Mouse (Mus musculus) gastrocnemius, postnatal 25 days (tissue): ENCODE measurements around the gene Rasgrf2. TPM values are rescaled to one million over a fixed set of nuclear protein-coding genes. Genes with fewer than 3 reads are reported as not detected.

Experiments
- DNase-seq: peaks from one replicate; pipeline ENCODE4 v3.0.0; 2022
- total RNA-seq, 2 experiments: library from RNA; stranded (reverse); gene quantifications; 1 replicate in 1 of 2; 2 replicates in 1 of 2; pipeline ENCODE4 v1.2.3; 2021

The Rasgrf2 gene
- total RNA-seq, 2 experiments from 2014 or later, result 3.3 to 4.8 TPM

GRCm38 (mm10) chr13:91881837-91882480 is 249.5 kb downstream of the Rasgrf2 start:
- DNase-seq, result no peak

GRCm38 (mm10) chr13:91880256-91880655 is 251.2 kb downstream of the Rasgrf2 start:
- no peak for DNase-seq

- DNase-seq, result no peak
Observed at GRCm38 (mm10) chr13:91877996-91878395, 253.5 kb downstream of the Rasgrf2 start.

- DNase-seq, result peak; percentile 65
Observed at GRCm38 (mm10) chr13:91877350-91877749, 254.1 kb downstream of the Rasgrf2 start.

GRCm38 (mm10) chr13:91876741-91877349 is 254.6 kb downstream of the Rasgrf2 start, which contains the start of gene Ckmt2:
Gene Ckmt2, minus strand, starts transcription at chr13:91876885.
- peak; percentile 75 for DNase-seq

GRCm38 (mm10) chr13:91875581-91875980 is 255.9 kb downstream of the Rasgrf2 start:
- no peak for DNase-seq

GRCm38 (mm10) chr13:91874565-91874964 is 256.9 kb downstream of the Rasgrf2 start:
- DNase-seq, result no peak

- peak; percentile 27 for DNase-seq
Observed at GRCm38 (mm10) chr13:91873734-91874329, 257.6 kb downstream of the Rasgrf2 start.

GRCm38 (mm10) chr13:91868577-91868976 is 262.9 kb downstream of the Rasgrf2 start:
- DNase-seq, result no peak

GRCm38 (mm10) chr13:91858835-91859234 is 272.6 kb downstream of the Rasgrf2 start:
- DNase-seq, result no peak

- no peak for DNase-seq
Observed at GRCm38 (mm10) chr13:91857427-91857826, 274.0 kb downstream of the Rasgrf2 start.

GRCm38 (mm10) chr13:91854412-91854811 is 277.0 kb downstream of the Rasgrf2 start:
- no peak for DNase-seq

Other genes starting within 250 kb of the Rasgrf2 start
- gene Gm20379, start 174.3 kb upstream of the Rasgrf2 start, total RNA-seq, result not detected
- under 1 TPM; 0.69 to 0.78 TPM for gene Dhfr, start 223.1 kb upstream of the Rasgrf2 start, total RNA-seq
- gene Msh3, start 223.3 kb upstream of the Rasgrf2 start, total RNA-seq, result 10 to 100 TPM; 11.2 to 11.5 TPM